Mouse (Mus musculus): Measurements from ENCODE around the gene Usp49. TPM values are rescaled to one million over a fixed set of nuclear protein-coding genes. Genes with fewer than 3 reads are reported as not detected.

Usp49 gene
- 2.1 TPM for polyA plus RNA-seq (2014; fragmentation: Illumina TruSeq; extraction: RNeasy Lipid Tissue Mini Kit (QIAGEN cat#74804); ENCODE audit: low read depth, low replicate concordance)

DNA sequence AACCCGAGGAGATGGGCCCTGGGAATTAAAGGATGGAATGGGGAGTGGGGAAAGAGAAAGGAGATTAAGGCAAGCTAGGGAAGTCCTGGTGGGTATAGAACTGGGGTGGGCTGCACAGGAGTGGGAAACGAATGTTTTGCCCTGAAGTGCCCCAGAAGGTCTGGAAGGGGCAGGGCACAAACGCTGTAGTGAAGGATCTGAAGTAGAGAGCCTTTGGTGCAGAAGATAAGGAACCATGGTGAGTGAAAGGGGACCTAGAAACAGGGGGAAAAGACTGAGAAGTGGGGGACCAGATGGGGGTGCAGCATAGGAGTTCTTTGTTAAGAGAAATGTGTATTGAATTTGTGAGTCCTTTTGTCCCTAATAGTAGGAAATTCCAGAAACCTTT, at the start of gene Usp49:
Gene Usp49 (plus strand): TSS at position 13 of the 388 bp plus-strand sequence.

DNA sequence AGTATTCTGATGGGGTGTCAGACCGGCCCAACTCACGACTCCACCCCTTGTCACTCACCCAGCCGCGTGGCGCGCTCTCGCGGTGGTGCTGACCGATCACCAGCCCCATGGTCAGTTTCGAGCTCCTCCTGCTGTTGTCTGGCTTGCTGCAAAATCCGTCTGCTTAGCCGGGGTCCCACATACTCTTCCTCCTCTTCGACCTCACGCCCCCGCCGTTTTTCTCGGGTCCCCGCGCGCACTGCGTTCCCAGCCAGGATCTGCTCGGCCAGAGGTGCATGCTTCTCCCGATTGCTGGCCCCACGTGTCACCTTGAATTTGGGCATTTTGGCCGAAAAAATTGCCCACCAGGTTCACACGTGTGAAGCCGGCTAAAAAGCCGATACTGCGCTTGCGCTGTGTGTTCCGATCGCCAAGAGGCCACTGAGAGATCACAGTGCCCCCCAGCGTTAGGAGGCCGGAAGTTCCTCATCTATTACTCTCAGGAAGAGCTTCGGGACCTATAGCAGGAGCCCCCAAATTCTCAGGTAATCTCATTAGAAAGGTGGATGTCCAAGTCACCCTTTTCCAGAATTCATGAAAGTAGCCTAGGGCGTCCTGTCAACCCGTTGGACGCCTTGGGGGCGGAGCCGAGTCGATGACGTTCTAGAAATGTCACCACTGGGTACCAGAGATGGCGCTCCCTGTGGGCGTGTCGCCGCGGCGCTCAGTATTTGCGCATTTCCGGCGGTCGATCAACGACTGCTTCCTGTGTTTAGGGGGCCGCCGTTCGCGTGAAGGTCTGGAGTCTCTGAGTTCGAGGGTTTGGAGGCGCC, 19.4 kb upstream of the Usp49 start, which contains the start of the genes Bysl, Med20 and Gm20517:
Gene Bysl (minus strand): TSS at position 644 of the 812 bp plus-strand sequence.
Gene Med20 (plus strand): TSS at position 734 of the 812 bp plus-strand sequence.
Gene Gm20517 (plus strand): TSS at position 741 of the 812 bp plus-strand sequence.

GRCm38 (mm10) chr17:47688344-47688607, 57.8 kb downstream of the Usp49 start, which contains the start of gene Tomm6:
Gene Tomm6, minus strand, starts transcription at chr17:47688386.

GRCm38 (mm10) chr17:47688608-47689575, 58.4 kb downstream of the Usp49 start, which contains the start of gene Frs3:
Gene Frs3, plus strand, starts transcription at chr17:47689030.

DNA sequence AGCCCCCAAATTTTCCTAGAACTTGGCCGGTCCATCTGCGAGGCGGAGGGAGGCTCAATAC, 63.8 kb downstream of the Usp49 start, which contains the start of gene Gm21981:
Gene Gm21981 (minus strand): TSS at position 14 of the 61 bp plus-strand sequence.

GRCm38 (mm10) chr17:47694503-47695336, 64.2 kb downstream of the Usp49 start, which contains the start of gene Prickle4:
Gene Prickle4, minus strand, starts transcription at chr17:47694736.

DNA sequence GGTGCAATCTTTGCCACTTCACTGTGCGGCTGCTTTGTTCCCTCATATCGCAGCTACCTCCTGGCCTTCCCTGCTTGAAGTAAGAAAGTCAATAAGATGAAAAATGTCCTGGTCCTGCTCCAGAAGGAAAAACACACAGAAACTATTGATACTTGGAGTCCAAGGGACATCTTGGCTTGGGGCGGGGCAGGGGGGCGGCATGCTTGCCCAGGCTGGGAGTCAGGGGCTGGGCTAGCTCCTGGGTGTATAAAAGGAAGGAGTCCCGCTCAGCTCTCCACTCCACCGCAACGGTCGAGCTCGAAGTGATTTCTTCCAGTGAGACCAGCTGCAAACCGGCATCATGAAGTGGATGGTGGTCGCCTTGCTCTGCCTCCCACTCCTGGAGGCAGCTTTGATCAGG, 96.1 kb downstream of the Usp49 start, which contains the start of gene Pgc:
Gene Pgc (plus strand): TSS at position 277 of the 400 bp plus-strand sequence.

Other genes with a start within 250 kb of the Usp49 start
- gene Guca1b, start 245.3 kb upstream of the Usp49 start, polyA plus RNA-seq (2014; fragmentation: Illumina TruSeq; extraction: RNeasy Lipid Tissue Mini Kit (QIAGEN cat#74804); ENCODE audit: low read depth, low replicate concordance): not detected
- not detected for gene Guca1a, start 230.1 kb upstream of the Usp49 start, polyA plus RNA-seq (2014; fragmentation: Illumina TruSeq; extraction: RNeasy Lipid Tissue Mini Kit (QIAGEN cat#74804); ENCODE audit: low read depth, low replicate concordance)
- 0.44 TPM for gene AI661453, start 194.1 kb upstream of the Usp49 start, polyA plus RNA-seq (2014; fragmentation: Illumina TruSeq; extraction: RNeasy Lipid Tissue Mini Kit (QIAGEN cat#74804); ENCODE audit: low read depth, low replicate concordance)
- not detected for gene 1700001C19Rik, start 193.3 kb upstream of the Usp49 start, polyA plus RNA-seq (2014; fragmentation: Illumina TruSeq; extraction: RNeasy Lipid Tissue Mini Kit (QIAGEN cat#74804); ENCODE audit: low read depth, low replicate concordance)
- 3.5 TPM for gene Taf8, start 128.4 kb upstream of the Usp49 start, polyA plus RNA-seq (2014; fragmentation: Illumina TruSeq; extraction: RNeasy Lipid Tissue Mini Kit (QIAGEN cat#74804); ENCODE audit: low read depth, low replicate concordance)
- gene Ccnd3, start 125.6 kb upstream of the Usp49 start, polyA plus RNA-seq (2014; fragmentation: Illumina TruSeq; extraction: RNeasy Lipid Tissue Mini Kit (QIAGEN cat#74804); ENCODE audit: low read depth, low replicate concordance): 5.0 TPM
- 1.1 TPM for gene Bysl, start 19.2 kb upstream of the Usp49 start, polyA plus RNA-seq (2014; fragmentation: Illumina TruSeq; extraction: RNeasy Lipid Tissue Mini Kit (QIAGEN cat#74804); ENCODE audit: low read depth, low replicate concordance)
- 10.3 TPM for gene Med20, start 19.1 kb upstream of the Usp49 start, polyA plus RNA-seq (2014; fragmentation: Illumina TruSeq; extraction: RNeasy Lipid Tissue Mini Kit (QIAGEN cat#74804); ENCODE audit: low read depth, low replicate concordance)
- gene Gm20517, start 19.1 kb upstream of the Usp49 start, polyA plus RNA-seq (2014; fragmentation: Illumina TruSeq; extraction: RNeasy Lipid Tissue Mini Kit (QIAGEN cat#74804); ENCODE audit: low read depth, low replicate concordance): 0.28 TPM
- gene Tomm6, start 57.7 kb downstream of the Usp49 start, polyA plus RNA-seq (2014; fragmentation: Illumina TruSeq; extraction: RNeasy Lipid Tissue Mini Kit (QIAGEN cat#74804); ENCODE audit: low read depth, low replicate concordance): 19.2 TPM
- gene Frs3, start 58.3 kb downstream of the Usp49 start, polyA plus RNA-seq (2014; fragmentation: Illumina TruSeq; extraction: RNeasy Lipid Tissue Mini Kit (QIAGEN cat#74804); ENCODE audit: low read depth, low replicate concordance): 2.4 TPM
- gene Gm21981, start 63.8 kb downstream of the Usp49 start, polyA plus RNA-seq (2014; fragmentation: Illumina TruSeq; extraction: RNeasy Lipid Tissue Mini Kit (QIAGEN cat#74804); ENCODE audit: low read depth, low replicate concordance): not detected
- not detected for gene Prickle4, start 64.0 kb downstream of the Usp49 start, polyA plus RNA-seq (2014; fragmentation: Illumina TruSeq; extraction: RNeasy Lipid Tissue Mini Kit (QIAGEN cat#74804); ENCODE audit: low read depth, low replicate concordance)
- gene Pgc, start 96.2 kb downstream of the Usp49 start, polyA plus RNA-seq (2014; fragmentation: Illumina TruSeq; extraction: RNeasy Lipid Tissue Mini Kit (QIAGEN cat#74804); ENCODE audit: low read depth, low replicate concordance): not detected
- not detected for gene Tfeb, start 106.3 kb downstream of the Usp49 start, polyA plus RNA-seq (2014; fragmentation: Illumina TruSeq; extraction: RNeasy Lipid Tissue Mini Kit (QIAGEN cat#74804); ENCODE audit: low read depth, low replicate concordance)
- gene Mdfi, start 204.0 kb downstream of the Usp49 start, polyA plus RNA-seq (2014; fragmentation: Illumina TruSeq; extraction: RNeasy Lipid Tissue Mini Kit (QIAGEN cat#74804); ENCODE audit: low read depth, low replicate concordance): not detected